Mouse (Mus musculus): Measurements from ENCODE around the gene Ablim1.

Ablim1 gene

GRCm38 (mm10) chr19:57304666-57305065, 10.1 kb downstream of the Ablim1 start:
- DNase-seq (ENCODE audit: low spot score) = peak; percentile 69

GRCm38 (mm10) chr19:57301961-57302395, 12.7 kb downstream of the Ablim1 start:
- no peak for DNase-seq (ENCODE audit: low spot score)

GRCm38 (mm10) chr19:57298006-57298405, 16.7 kb downstream of the Ablim1 start:
- DNase-seq (ENCODE audit: low spot score) = no peak

- no peak for DNase-seq (ENCODE audit: low spot score)
Measured at GRCm38 (mm10) chr19:57297447-57297846, 17.3 kb downstream of the Ablim1 start.

GRCm38 (mm10) chr19:57296539-57296938, 18.2 kb downstream of the Ablim1 start:
- DNase-seq (ENCODE audit: low spot score) = peak; percentile 69

GRCm38 (mm10) chr19:57295521-57295920, 19.2 kb downstream of the Ablim1 start:
- no peak for DNase-seq (ENCODE audit: low spot score)

GRCm38 (mm10) chr19:57294356-57294755, 20.4 kb downstream of the Ablim1 start:
- no peak for DNase-seq (ENCODE audit: low spot score)

- DNase-seq (ENCODE audit: low spot score) = no peak
Measured at GRCm38 (mm10) chr19:57293737-57294136, 21.0 kb downstream of the Ablim1 start.

GRCm38 (mm10) chr19:57283310-57283709, 31.4 kb downstream of the Ablim1 start:
- DNase-seq (ENCODE audit: low spot score) = no peak

GRCm38 (mm10) chr19:57282642-57283041, 32.1 kb downstream of the Ablim1 start:
- no peak for DNase-seq (ENCODE audit: low spot score)

GRCm38 (mm10) chr19:57279666-57280065, 35.1 kb downstream of the Ablim1 start:
- no peak for DNase-seq (ENCODE audit: low spot score)

- no peak for DNase-seq (ENCODE audit: low spot score)
Measured at GRCm38 (mm10) chr19:57278263-57278662, 36.5 kb downstream of the Ablim1 start.

- DNase-seq (ENCODE audit: low spot score) = no peak
Measured at GRCm38 (mm10) chr19:57277010-57277409, 37.7 kb downstream of the Ablim1 start.

- DNase-seq (ENCODE audit: low spot score) = peak; percentile 17
Measured at GRCm38 (mm10) chr19:57275166-57275953, 39.4 kb downstream of the Ablim1 start.

GRCm38 (mm10) chr19:57274717-57275116, 40.0 kb downstream of the Ablim1 start:
- DNase-seq (ENCODE audit: low spot score) = peak; percentile 21

- DNase-seq (ENCODE audit: low spot score) = no peak
Measured at GRCm38 (mm10) chr19:57274286-57274685, 40.4 kb downstream of the Ablim1 start.

GRCm38 (mm10) chr19:57272824-57273613, 41.7 kb downstream of the Ablim1 start:
- peak; percentile 90 for DNase-seq (ENCODE audit: low spot score)

- no peak for DNase-seq (ENCODE audit: low spot score)
Measured at GRCm38 (mm10) chr19:57271757-57272156, 43.0 kb downstream of the Ablim1 start.

GRCm38 (mm10) chr19:57270711-57271110, 44.0 kb downstream of the Ablim1 start:
- DNase-seq (ENCODE audit: low spot score) = no peak

- DNase-seq (ENCODE audit: low spot score) = no peak
Measured at GRCm38 (mm10) chr19:57269791-57270190, 44.9 kb downstream of the Ablim1 start.

GRCm38 (mm10) chr19:57267531-57267930, 47.2 kb downstream of the Ablim1 start:
- no peak for DNase-seq (ENCODE audit: low spot score)

GRCm38 (mm10) chr19:57266374-57267085, 48.2 kb downstream of the Ablim1 start:
- DNase-seq (ENCODE audit: low spot score) = no peak
